Mouse (Mus musculus): ENCODE results near the gene Blvrb. TPM values are rescaled to one million over a fixed set of nuclear protein-coding genes. Genes with fewer than 3 reads are reported as not detected.

Blvrb gene
- polyA plus RNA-seq, 1 experiment from 2014 or later, result 84.7 TPM

DNA sequence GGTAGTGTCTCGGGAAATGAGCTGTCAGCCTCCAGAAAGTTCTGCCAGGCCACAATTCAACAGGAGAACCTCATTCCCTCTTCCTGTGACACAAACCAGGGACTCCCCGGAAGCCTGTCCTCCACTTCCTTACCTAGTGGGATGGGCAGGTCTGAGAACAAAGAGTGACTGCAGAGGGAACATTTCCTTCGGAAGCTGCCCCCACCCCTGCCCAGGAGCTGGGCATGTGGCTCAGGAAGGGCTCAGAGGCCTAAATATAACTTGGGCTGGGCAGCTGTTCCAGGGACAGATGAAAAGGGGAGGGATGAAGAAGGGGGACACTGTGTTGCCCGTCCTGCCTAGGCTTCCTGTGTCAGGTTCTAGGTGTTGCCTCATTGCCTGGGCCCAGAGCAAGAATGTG lies 53.8 kb downstream of the Blvrb start:
- no peak for ATAC-seq (ENCODE audit: extremely low read depth, insufficient number of reproducible peaks, low FRiP score, low TSS enrichment)
- H3K27ac ChIP-seq (replicated peaks), result peak overlapping the region; percentile 68; the same call in 1 of the 2 replicates
- H3K4me1 ChIP-seq, result peaks cover 29% of the 10 kb centered on the region
- H3K4me3 ChIP-seq, result no peak overlapping the region
- H3K36me3 ChIP-seq, result no peaks in the 10 kb centered on the region
- H3K9ac ChIP-seq, result peak overlapping the region; percentile 7; the same call in 1 of the 2 replicates
- no peaks in the 10 kb centered on the region for H3K9me3 ChIP-seq
- WGBS, result 38% methylated on average over 4 of the region's 4 CpGs
- no peaks in the 10 kb centered on the region for H3K27me3 ChIP-seq (replicated peaks)
- H3K4me2 ChIP-seq, result no peak overlapping the region

- ATAC-seq (ENCODE audit: extremely low read depth, insufficient number of reproducible peaks, low FRiP score, low TSS enrichment), result no peak
- Histone ChIP-seq H3K4me1 (peaks cover 26% of the 10 kb centered on the region), H3K27ac (replicated peaks) (peak overlapping the region; percentile 97), H3K4me2 (peak overlapping the region; percentile 67), H3K27me3 (replicated peaks) (no peaks in the 10 kb centered on the region), H3K4me3 (peak overlapping the region; percentile 60), H3K9ac (peak overlapping the region; percentile 81), H3K36me3 (no peaks in the 10 kb centered on the region), H3K9me3 (no peaks in the 10 kb centered on the region)
- WGBS, result 36% methylated on average over 9 of the region's 9 CpGs
These were observed 59.1 kb downstream of the Blvrb start for GRCm38 (mm10) chr7:27506765-27507370.

DNA sequence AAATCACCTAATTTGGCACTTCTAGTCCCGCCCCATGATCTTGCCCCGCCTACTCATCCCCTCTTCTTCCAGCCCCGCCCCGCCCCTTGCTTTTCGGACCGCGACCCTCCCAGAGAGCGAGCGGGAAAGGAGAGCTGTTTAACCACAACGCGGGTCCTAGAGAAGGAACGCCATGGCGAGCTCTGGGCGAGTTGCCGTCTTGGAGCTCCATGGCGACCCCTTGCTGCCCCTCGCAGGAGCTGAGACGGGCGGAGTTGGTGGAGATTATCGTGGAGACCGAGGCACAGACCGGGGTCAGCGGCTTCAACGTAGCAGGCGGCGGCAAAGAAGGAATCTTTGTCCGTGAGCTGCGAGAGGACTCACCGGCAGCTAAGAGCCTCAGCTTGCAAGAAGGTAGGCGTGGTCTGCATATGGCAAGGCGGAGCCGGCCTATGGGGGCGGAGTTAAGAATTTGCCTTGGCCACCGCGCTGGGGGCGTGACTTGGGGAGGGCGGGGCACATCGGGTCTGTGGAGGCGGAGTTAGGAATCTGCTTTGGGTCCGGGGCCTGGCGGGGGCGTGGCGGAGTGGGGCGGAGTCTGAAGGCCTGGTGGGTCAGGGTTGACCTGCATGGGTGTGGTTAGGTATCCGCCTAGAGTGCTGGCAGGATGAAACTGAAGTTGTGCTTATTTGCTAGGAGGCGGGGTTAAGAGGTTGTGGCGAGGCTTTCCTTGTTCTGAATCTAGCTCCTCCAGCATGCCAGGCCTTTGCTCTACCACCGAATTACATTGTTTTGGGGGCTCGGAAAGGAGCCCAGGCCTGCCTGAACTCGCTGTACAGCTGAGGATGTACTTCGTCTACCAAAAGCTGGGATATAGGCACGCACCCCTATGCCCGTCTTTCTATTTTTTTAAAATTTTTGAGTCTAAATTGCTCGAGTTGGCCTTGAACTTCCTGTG lies 60.2 kb downstream of the Blvrb start:
- Histone ChIP-seq H3K27me3 (replicated peaks) (no peaks in the 10 kb centered on the region), H3K4me3 (peak overlapping the region; percentile 60), H3K9me3 (no peaks in the 10 kb centered on the region), H3K27ac (replicated peaks) (peak overlapping the region; percentile 97), H3K4me2 (peak overlapping the region; percentile 67), H3K4me1 (peaks cover 21% of the 10 kb centered on the region), H3K36me3 (no peaks in the 10 kb centered on the region), H3K9ac (peak overlapping the region; percentile 81)
- under 1% methylated on average over 53 of the region's 54 CpGs for WGBS
- ATAC-seq (ENCODE audit: extremely low read depth, insufficient number of reproducible peaks, low FRiP score, low TSS enrichment), result peak; percentile 93

DNA sequence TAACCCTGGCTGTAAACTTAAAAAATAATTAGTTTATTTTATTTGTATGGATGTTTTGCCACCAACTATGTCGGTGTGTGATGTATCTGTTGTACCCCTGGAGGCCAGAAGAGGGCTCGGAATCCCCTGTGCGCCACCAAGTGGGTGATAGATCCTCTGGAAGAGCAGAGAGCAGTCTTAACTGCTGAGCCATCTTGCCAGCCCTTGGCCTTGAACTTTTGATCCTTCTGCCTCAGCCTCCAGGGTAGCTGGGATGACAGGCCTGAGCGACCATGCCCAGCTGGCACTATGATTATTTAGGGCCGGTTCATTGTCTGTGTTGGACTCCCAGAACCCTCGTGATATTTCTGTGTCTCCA lies 60.8 kb downstream of the Blvrb start:
- H3K9ac ChIP-seq, result peak overlapping the region; percentile 74
- H3K4me2 ChIP-seq, result peak overlapping the region; percentile 67
- H3K9me3 ChIP-seq, result no peaks in the 10 kb centered on the region
- ATAC-seq (ENCODE audit: extremely low read depth, insufficient number of reproducible peaks, low FRiP score, low TSS enrichment), result peak; percentile 53; the same call in 1 of the 2 replicates
- H3K4me3 ChIP-seq, result peak overlapping the region; percentile 60
- no peaks in the 10 kb centered on the region for H3K36me3 ChIP-seq
- no peaks in the 10 kb centered on the region for H3K27me3 ChIP-seq (replicated peaks)
- peaks cover 19% of the 10 kb centered on the region for H3K4me1 ChIP-seq
- 23% methylated on average over 6 of the region's 6 CpGs for WGBS
- H3K27ac ChIP-seq (replicated peaks), result peak overlapping the region; percentile 97

GRCm38 (mm10) chr7:27510809-27511208 lies 63.0 kb downstream of the Blvrb start:
- WGBS, result 83% methylated on average over 2 of the region's 2 CpGs
- no peak for ATAC-seq (ENCODE audit: extremely low read depth, insufficient number of reproducible peaks, low FRiP score, low TSS enrichment)
- no peak overlapping the region for H3K4me2 ChIP-seq
- H3K36me3 ChIP-seq, result no peaks in the 10 kb centered on the region; the same call in 1 of the 2 replicates
- H3K27ac ChIP-seq (replicated peaks), result no peak overlapping the region
- H3K9ac ChIP-seq, result no peak overlapping the region
- H3K27me3 ChIP-seq (replicated peaks), result no peaks in the 10 kb centered on the region
- no peaks in the 10 kb centered on the region for H3K9me3 ChIP-seq
- H3K4me3 ChIP-seq, result no peak overlapping the region
- peaks cover 19% of the 10 kb centered on the region for H3K4me1 ChIP-seq

- no peaks in the 10 kb centered on the region for H3K9me3 ChIP-seq
- H3K36me3 ChIP-seq, result peaks cover 23% of the 10 kb centered on the region
- 66% methylated on average over 9 of the region's 9 CpGs for WGBS
- ATAC-seq (ENCODE audit: extremely low read depth, insufficient number of reproducible peaks, low FRiP score, low TSS enrichment), result no peak
- H3K9ac ChIP-seq, result no peak overlapping the region
- H3K4me3 ChIP-seq, result no peak overlapping the region
- H3K27me3 ChIP-seq (replicated peaks), result no peaks in the 10 kb centered on the region
- no peaks in the 10 kb centered on the region for H3K4me1 ChIP-seq
- H3K4me2 ChIP-seq, result no peak overlapping the region
- no peak overlapping the region for H3K27ac ChIP-seq (replicated peaks)
These were observed 67.2 kb downstream of the Blvrb start for GRCm38 (mm10) chr7:27514961-27515360.

Other genes with a start within 250 kb of the Blvrb start
- 2.3 and 3.3 TPM in 2 replicates for gene Itpkc, start 219.3 kb upstream of the Blvrb start, polyA plus RNA-seq (2015; fragmentation: Nextera tagmentation; extraction: Ambion mirVana)
- 10.2 and 12.0 TPM in 2 replicates for gene Coq8b, start 215.0 kb upstream of the Blvrb start, polyA plus RNA-seq (2015; fragmentation: Nextera tagmentation; extraction: Ambion mirVana)
- gene Numbl, start 189.5 kb upstream of the Blvrb start, polyA plus RNA-seq (2015; fragmentation: Nextera tagmentation; extraction: Ambion mirVana), result 8.3 and 8.8 TPM in 2 replicates
- gene Ltbp4, start 110.3 kb upstream of the Blvrb start, polyA plus RNA-seq (2015; fragmentation: Nextera tagmentation; extraction: Ambion mirVana), result 51.3 and 53.3 TPM in 2 replicates
- 28.8 and 32.2 TPM in 2 replicates for gene Shkbp1, start 92.0 kb upstream of the Blvrb start, polyA plus RNA-seq (2015; fragmentation: Nextera tagmentation; extraction: Ambion mirVana)
- 0.83 and 0.90 TPM in 2 replicates for gene Gm20479, start 90.6 kb upstream of the Blvrb start, polyA plus RNA-seq (2015; fragmentation: Nextera tagmentation; extraction: Ambion mirVana)
- 0.13 and 0.23 TPM in 2 replicates for gene Sptbn4, start 292 bp upstream of the Blvrb start, polyA plus RNA-seq (2015; fragmentation: Nextera tagmentation; extraction: Ambion mirVana)
- gene Sertad3, start 25.8 kb downstream of the Blvrb start, polyA plus RNA-seq (2015; fragmentation: Nextera tagmentation; extraction: Ambion mirVana), result 21.1 and 23.2 TPM in 2 replicates
- gene Sertad1, start 38.9 kb downstream of the Blvrb start, polyA plus RNA-seq (2015; fragmentation: Nextera tagmentation; extraction: Ambion mirVana), result 32.3 and 37.1 TPM in 2 replicates
- gene Prx, start 51.3 kb downstream of the Blvrb start, polyA plus RNA-seq (2015; fragmentation: Nextera tagmentation; extraction: Ambion mirVana), result 2.0 and 2.1 TPM in 2 replicates
- 0.20 and 0.36 TPM in 2 replicates for gene Hipk4, start 75.3 kb downstream of the Blvrb start, polyA plus RNA-seq (2015; fragmentation: Nextera tagmentation; extraction: Ambion mirVana)
- 62.5 and 65.9 TPM in 2 replicates for gene Pld3, start 105.2 kb downstream of the Blvrb start, polyA plus RNA-seq (2015; fragmentation: Nextera tagmentation; extraction: Ambion mirVana)
- gene 2310022A10Rik, start 105.3 kb downstream of the Blvrb start, polyA plus RNA-seq (2015; fragmentation: Nextera tagmentation; extraction: Ambion mirVana), result 30.6 and 34.5 TPM in 2 replicates
- 72.7 and 73.4 TPM in 2 replicates for gene Akt2, start 143.6 kb downstream of the Blvrb start, polyA plus RNA-seq (2015; fragmentation: Nextera tagmentation; extraction: Ambion mirVana)
- 0.25 TPM in 1 of 2 replicates, not detected in the other for gene Ttc9b, start 205.9 kb downstream of the Blvrb start, polyA plus RNA-seq (2015; fragmentation: Nextera tagmentation; extraction: Ambion mirVana)
- gene Map3k10, start 226.6 kb downstream of the Blvrb start, polyA plus RNA-seq (2015; fragmentation: Nextera tagmentation; extraction: Ambion mirVana), result 3.7 and 4.6 TPM in 2 replicates
- gene Zfp607b, start 241.4 kb downstream of the Blvrb start, polyA plus RNA-seq (2015; fragmentation: Nextera tagmentation; extraction: Ambion mirVana), result 1.5 and 2.9 TPM in 2 replicates